Mouse (Mus musculus) stomach, postnatal 0 days (tissue): ENCODE results near the gene Hist1h4n.
"Not testable (repeated sequence)": the region's sequence is repeated elsewhere in the genome, so short reads cannot be mapped to it uniquely, and the experiment has no call there.

Source experiments
- CTCF ChIP-seq: IDR thresholded peaks from 2 replicates; pipeline ENCODE4 v1.5.1; 2016; ENCODE audit warnings: antibody characterized with exemption, low read depth, mild to moderate bottlenecking, moderate library complexity
- EP300 ChIP-seq: optimal IDR thresholded peaks from 2 replicates; pipeline ENCODE3; 2016; ENCODE audit warnings: antibody characterized with exemption

- not testable (repeated sequence) for TF ChIP-seq CTCF, EP300
Observed at GRCm38 (mm10) chr13:21811074-21811473, 20.9 kb downstream of the Hist1h4n start.
